8 mouse cellular contexts compared by ENCODE assay signal in the genomic region with DNA sequence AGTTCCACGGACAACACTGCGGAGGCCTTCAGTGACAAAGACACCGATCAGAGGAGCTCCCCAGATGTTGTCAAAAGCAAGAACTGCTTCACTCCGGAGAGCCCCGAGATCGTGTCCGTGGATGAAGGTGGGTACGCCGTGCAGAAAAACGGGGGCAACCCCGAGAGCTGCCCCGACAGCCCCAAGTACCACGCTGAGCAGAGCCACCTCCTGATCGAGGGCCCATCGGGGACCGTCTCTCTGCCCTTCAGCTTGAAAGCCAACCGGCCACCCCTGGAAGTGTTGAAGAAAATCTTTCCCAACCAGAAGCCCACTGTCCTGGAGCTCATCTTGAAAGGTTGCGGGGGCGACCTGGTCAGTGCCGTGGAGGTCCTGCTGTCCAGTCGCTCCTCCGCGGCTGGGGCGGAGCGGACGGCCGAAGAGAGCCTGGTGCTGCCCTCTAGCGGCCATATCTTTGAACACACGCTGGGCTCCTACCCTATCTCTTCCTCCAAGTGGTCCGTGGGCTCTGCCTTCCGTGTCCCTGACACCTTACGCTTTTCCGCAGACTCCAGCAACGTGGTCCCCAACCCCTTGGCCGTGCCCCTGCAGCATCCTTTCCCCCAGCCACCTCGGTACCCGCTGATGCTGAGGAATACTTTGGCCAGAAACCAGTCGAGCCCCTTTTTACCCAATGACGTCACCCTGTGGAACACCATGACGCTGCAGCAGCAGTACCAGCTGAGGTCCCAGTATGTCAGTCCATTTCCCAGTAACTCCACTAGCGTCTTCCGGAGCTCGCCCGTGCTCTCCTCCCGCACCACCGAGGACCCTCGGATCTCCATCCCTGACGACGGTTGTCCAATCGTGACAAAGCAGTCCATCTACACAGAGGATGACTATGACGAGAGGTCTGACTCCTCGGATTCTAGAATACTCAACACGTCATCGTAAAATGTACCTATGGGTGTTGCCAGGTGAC. TPM values are rescaled to one million over a fixed set of nuclear protein-coding genes. Genes with fewer than 3 reads are reported as not detected.
DNase-seq lines count a peak whose midpoint lies in the region; ATAC-seq and TF ChIP-seq lines count a peak whose summit lies in the region.

No protein-coding gene starts in this region.

- H3K4me1 ChIP-seq in bone marrow, adult 2 months (ENCODE audit: control insufficient read depth, insufficient read depth, low read length): no peaks in the 10 kb centered on the region
- H3K4me1 ChIP-seq in forebrain, embryonic 11.5 days (replicated peaks; ENCODE audit: control insufficient read depth, insufficient read depth, low read length): 0 out of 2 replicates have a peak, but pooled peaks cover 7% of the 10 kb centered on the region
- H3K4me1 ChIP-seq in lung, adult 2 months (ENCODE audit: control insufficient read depth, insufficient read depth, low read length): no peaks in the 10 kb centered on the region
- peaks cover 8% of the 10 kb centered on the region for H3K4me1 ChIP-seq in neural tube, embryonic 13.5 days (replicated peaks)
- peaks cover 4% of the 10 kb centered on the region for H3K4me1 ChIP-seq in testis, adult 2 months (ENCODE audit: control insufficient read depth, insufficient read depth, low read length)

- no peak for TF ChIP-seq POLR2A in bone marrow, adult 2 months (IDR thresholded peaks at IDR 0.05; ENCODE audit: borderline replicate concordance, control insufficient read depth, low read depth, low read length)
- no peak for TF ChIP-seq POLR2A in lung, adult 2 months (IDR thresholded peaks at IDR 0.05; ENCODE audit: borderline replicate concordance, extremely low read depth, low read depth, low read length)
- TF ChIP-seq POLR2A in testis, adult 2 months (IDR thresholded peaks at IDR 0.05; ENCODE audit: control insufficient read depth, low read depth, low read length): peak; percentile 47; the same call in 1 of the 2 replicates

- peak overlapping the region; percentile 29; the same call in 1 of the 2 replicates for H3K4me2 ChIP-seq in forebrain, embryonic 11.5 days (ENCODE audit: low read depth, low read length, severe bottlenecking)
- peak overlapping the region; percentile 48 for H3K4me2 ChIP-seq in neural tube, embryonic 13.5 days

- peak; percentile 68 for ATAC-seq in forebrain, embryonic 11.5 days (replicated peaks; ENCODE audit: low FRiP score)
- ATAC-seq in neural tube, embryonic 13.5 days (ENCODE audit: low read depth): peak; percentile 67

- no peaks in the 10 kb centered on the region for H3K36me3 ChIP-seq in forebrain, embryonic 11.5 days (ENCODE audit: control insufficient read depth, insufficient read depth, low read length)
- H3K36me3 ChIP-seq in neural tube, embryonic 13.5 days: no peaks in the 10 kb centered on the region
- H3K36me3 ChIP-seq in testis, adult 2 months (ENCODE audit: control insufficient read depth, insufficient read depth, low read length): no peaks in the 10 kb centered on the region

- no peaks in the 10 kb centered on the region for H3K9me3 ChIP-seq in forebrain, embryonic 11.5 days (ENCODE audit: control insufficient read depth, low read length)
- no peaks in the 10 kb centered on the region for H3K9me3 ChIP-seq in neural tube, embryonic 13.5 days

- H3K4me3 ChIP-seq in bone marrow, adult 2 months (replicated peaks; ENCODE audit: control insufficient read depth, low read depth, low read length): no peak overlapping the region
- H3K4me3 ChIP-seq in forebrain, embryonic 11.5 days (ENCODE audit: low read depth, low read length): peak overlapping the region; percentile 0; the same call in 1 of the 2 replicates
- H3K4me3 ChIP-seq in lung, adult 2 months (replicated peaks; ENCODE audit: extremely low read depth, low read depth, low read length): no peak overlapping the region
- peak overlapping the region; percentile 22 for H3K4me3 ChIP-seq in neural tube, embryonic 13.5 days
- peak overlapping the region; percentile 78 for H3K4me3 ChIP-seq in testis, adult 2 months (ENCODE audit: control insufficient read depth, low read depth, low read length)

- no peak overlapping the region for H3K9ac ChIP-seq in forebrain, embryonic 11.5 days (ENCODE audit: low read length)
- H3K9ac ChIP-seq in neural tube, embryonic 13.5 days: no peak overlapping the region

- 27% methylated on average over 54 of the region's 54 CpGs for WGBS in bone marrow, adult 2 months
- 35% methylated on average over 53 of the region's 54 CpGs for WGBS in forebrain, embryonic 11.5 days
- WGBS in lung, adult 2 months: 32% methylated on average over 54 of the region's 54 CpGs
- 31% methylated on average over 54 of the region's 54 CpGs for WGBS in neural tube, embryonic 13.5 days

- peak; percentile 11 for DNase-seq in 416B (ENCODE audit: low read depth)
- DNase-seq in forebrain, embryonic 11.5 days (ENCODE audit: low spot score): peak; percentile 89
- peak; percentile 73 to 84 for DNase-seq in heart, postnatal 14 days
- peak; percentile 86 to 87 for DNase-seq in kidney, postnatal 4 days
- peak; percentile 67 for DNase-seq in lung, adult 2 months

- no peak overlapping the region for H3K27ac ChIP-seq in bone marrow, adult 2 months (ENCODE audit: control insufficient read depth, insufficient read depth, low read depth, low read length, poor library complexity)
- H3K27ac ChIP-seq in forebrain, embryonic 11.5 days (ENCODE audit: low read depth, low read length): no peak overlapping the region
- H3K27ac ChIP-seq in neural tube, embryonic 13.5 days (replicated peaks): no peak overlapping the region
- no peak overlapping the region for H3K27ac ChIP-seq in testis, adult 2 months (ENCODE audit: control insufficient read depth, insufficient read depth, low read depth, low read length)

- peak; percentile 75 for TF ChIP-seq CTCF in bone marrow, adult 2 months (IDR thresholded peaks at IDR 0.05; ENCODE audit: control insufficient read depth, insufficient read depth, low read length)
- TF ChIP-seq CTCF in lung, adult 2 months (IDR thresholded peaks at IDR 0.05; ENCODE audit: insufficient read depth, low read length): peak; percentile 65
- TF ChIP-seq CTCF in testis, adult 2 months (IDR thresholded peaks at IDR 0.05; ENCODE audit: control insufficient read depth, insufficient read depth, insufficient replicate concordance, low read depth, low read length): peak; percentile 91

- intact Hi-C loops in heart, postnatal 14 days (cut with DNase I): loop anchor here (10.0 kb wide), 3 partner anchors 288 to 658 kb away; a partner anchor contains a TSS

- peaks cover 32% of the 10 kb centered on the region for H3K27me3 ChIP-seq in forebrain, embryonic 11.5 days (ENCODE audit: control insufficient read depth, insufficient read depth, low read length)
- H3K27me3 ChIP-seq in neural tube, embryonic 13.5 days: peaks cover 93% of the 10 kb centered on the region
- H3K27me3 ChIP-seq in testis, adult 2 months (ENCODE audit: control insufficient read depth, insufficient read depth, low read length): no peaks in the 10 kb centered on the region

RNA-seq across cellular contexts. Expression of a gene that starts 12.5 kb away (rescaled TPM):
- polyA plus RNA-seq in bone marrow, adult 2 months (2011; ENCODE audit: insufficient read depth, insufficient read length, low replicate concordance, missing spikeins): not detected in 2 replicates
- 21.8 and 23.8 TPM in 2 replicates for polyA plus RNA-seq in forebrain, embryonic 11.5 days (2014; fragmentation: Nextera tagmentation; extraction: Ambion mirVana)
- not detected for total RNA-seq in heart, postnatal 14 days (2021)
- polyA plus RNA-seq in lung, adult 2 months (2012; rRNA removed): 0.42 and 1.0 TPM in 2 replicates
- 2.0 and 2.7 TPM in 2 replicates for polyA plus RNA-seq in neural tube, embryonic 13.5 days (2015; fragmentation: Nextera tagmentation; extraction: Ambion mirVana)
- 0.61 and 0.73 TPM in 2 replicates for polyA plus RNA-seq in testis, adult 2 months (2012; rRNA removed)

RNA-seq across cellular contexts. Expression of a gene that starts 49.6 kb away (rescaled TPM):
- not detected in 2 replicates for polyA plus RNA-seq in bone marrow, adult 2 months (2011; ENCODE audit: insufficient read depth, insufficient read length, low replicate concordance, missing spikeins)
- polyA plus RNA-seq in forebrain, embryonic 11.5 days (2014; fragmentation: Nextera tagmentation; extraction: Ambion mirVana): 0.41 and 0.48 TPM in 2 replicates
- under 1 TPM; 0.19 to 0.44 TPM for total RNA-seq in heart, postnatal 14 days (2021)
- polyA plus RNA-seq in lung, adult 2 months (2012; rRNA removed): 0.86 and 1.5 TPM in 2 replicates
- 0.33 and 2.8 TPM in 2 replicates for polyA plus RNA-seq in neural tube, embryonic 13.5 days (2015; fragmentation: Nextera tagmentation; extraction: Ambion mirVana)
- polyA plus RNA-seq in testis, adult 2 months (2012; rRNA removed): 0.25 and 0.54 TPM in 2 replicates

Comparison
In these comparisons a context has a peak if more than half of its experiments do, and no peak if none do; other contexts are left out.
1. DNase-seq: peak in every context shown above with its lines; median percentile 89 in forebrain, embryonic 11.5 days; 86 in kidney, postnatal 4 days; 78 in heart, postnatal 14 days; 67 in lung, adult 2 months; 11 in 416B.
2. H3K4me3 ChIP-seq: peak in forebrain, embryonic 11.5 days (single experiment), neural tube, embryonic 13.5 days (single experiment) and testis, adult 2 months (single experiment); none in bone marrow, adult 2 months (single experiment) and lung, adult 2 months (single experiment).
3. Peak in every context shown above with its lines, with median percentiles within 50 percentile points of each other: CTCF ChIP-seq.